Mouse (Mus musculus): ENCODE data around the gene Il21r. TPM values are rescaled to one million over a fixed set of nuclear protein-coding genes. Genes with fewer than 3 reads are reported as not detected.

Gene Il21r
- polyA plus RNA-seq, 1 experiment from 2014 or later, result 0.37 TPM

- WGBS, result 63% methylated on average over 8 of the region's 8 CpGs
- Histone ChIP-seq H3K9me3 (no peaks in the 10 kb centered on the region), H3K36me3 (peaks cover 76% of the 10 kb centered on the region), H3K27ac (replicated peaks) (peak overlapping the region; percentile 7; the same call in 1 of the 2 replicates), H3K4me1 (no peaks in the 10 kb centered on the region), H3K4me3 (no peak overlapping the region), H3K9ac (replicated peaks) (no peak overlapping the region), H3K27me3 (no peaks in the 10 kb centered on the region), H3K4me2 (replicated peaks) (no peak overlapping the region)
- no peak for ATAC-seq (ENCODE audit: low FRiP score, low read depth)
Measured at GRCm38 (mm10) chr7:125678756-125679155, 75.5 kb downstream of the Il21r start.

- no peak for ATAC-seq (ENCODE audit: low FRiP score, low read depth)
- Histone ChIP-seq H3K36me3 (peaks cover 75% of the 10 kb centered on the region), H3K27me3 (no peaks in the 10 kb centered on the region), H3K27ac (replicated peaks) (no peak overlapping the region), H3K4me1 (no peaks in the 10 kb centered on the region), H3K9me3 (no peaks in the 10 kb centered on the region), H3K4me2 (replicated peaks) (no peak overlapping the region), H3K9ac (replicated peaks) (no peak overlapping the region), H3K4me3 (no peak overlapping the region)
- 64% methylated on average over 9 of the region's 9 CpGs for whole genome bisulfite sequencing
Measured at GRCm38 (mm10) chr7:125679936-125680335, 76.7 kb downstream of the Il21r start.

Other genes starting within 250 kb of the Il21r start
- 9.3 and 10.0 TPM in 2 replicates for gene Kdm8, start 158.8 kb upstream of the Il21r start, polyA plus RNA-seq (2016; fragmentation: Nextera tagmentation; extraction: Ambion mirVana)
- 111 and 113 TPM in 2 replicates for gene Nsmce1, start 111.8 kb upstream of the Il21r start, polyA plus RNA-seq (2016; fragmentation: Nextera tagmentation; extraction: Ambion mirVana)
- 5.7 and 6.1 TPM in 2 replicates for gene Il4ra, start 51.3 kb upstream of the Il21r start, polyA plus RNA-seq (2016; fragmentation: Nextera tagmentation; extraction: Ambion mirVana)
- gene Gtf3c1, start 104.4 kb downstream of the Il21r start, polyA plus RNA-seq (2016; fragmentation: Nextera tagmentation; extraction: Ambion mirVana), result 50.6 and 53.5 TPM in 2 replicates
- gene D430042O09Rik, start 104.5 kb downstream of the Il21r start, polyA plus RNA-seq (2016; fragmentation: Nextera tagmentation; extraction: Ambion mirVana), result 10.1 and 10.2 TPM in 2 replicates

Measured in midbrain, embryonic 12.5 days (tissue).